ENCODE assay signal across 8 mouse cellular contexts in the genomic region with DNA sequence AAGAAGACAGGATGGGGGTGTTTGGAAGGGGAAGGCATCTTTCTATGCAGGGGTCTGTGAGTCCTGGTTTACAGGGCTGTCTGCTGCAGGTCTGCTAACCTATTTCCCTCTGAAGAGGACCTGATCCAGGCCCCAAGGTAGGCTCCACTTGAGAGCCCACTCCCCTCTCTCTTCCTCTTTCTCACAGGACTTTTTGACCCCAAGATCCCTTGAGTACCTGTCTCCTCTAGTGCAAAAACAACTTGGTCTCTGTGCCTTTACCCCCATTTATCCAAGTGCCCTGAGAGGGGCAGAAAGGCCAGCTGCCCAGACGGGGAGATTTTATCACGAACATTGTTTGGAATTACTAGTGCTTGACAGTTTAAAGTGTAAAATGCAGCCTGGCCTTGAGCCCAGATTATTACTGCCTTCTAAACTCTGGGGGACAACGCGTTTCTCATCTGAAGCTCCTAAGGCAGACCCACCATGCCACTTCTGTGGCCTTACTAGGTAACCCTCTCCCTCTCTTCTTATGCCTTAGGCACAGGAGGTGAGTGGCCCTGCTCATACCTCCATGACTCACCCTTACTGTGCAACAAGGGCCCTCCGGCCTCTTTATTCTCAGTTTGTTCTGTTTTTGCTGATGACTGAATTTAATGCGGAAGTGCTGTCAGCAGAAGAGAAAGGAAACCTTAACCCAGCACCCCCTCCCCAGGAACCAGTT.
DNase-seq lines count a peak whose midpoint lies in the region; ATAC-seq and TF ChIP-seq lines count a peak whose summit lies in the region.

No protein-coding gene starts in this region.

- no peaks in the 10 kb centered on the region for H3K79me2 ChIP-seq in myocyte (ENCODE audit: control insufficient read depth, insufficient read depth)

- WGBS in hindbrain, embryonic 13.5 days = 73% methylated on average over 6 of the region's 6 CpGs
- WGBS in limb, embryonic 15.5 days = 29% methylated on average over 6 of the region's 6 CpGs

- H3K4me2 ChIP-seq in hindbrain, embryonic 13.5 days = no peak overlapping the region
- no peak overlapping the region for H3K4me2 ChIP-seq in limb, embryonic 15.5 days
- H3K4me2 ChIP-seq in myocyte (ENCODE audit: low read depth) = peak overlapping the region; percentile 16

- TF ChIP-seq POLR2A in myocyte (IDR thresholded peaks at IDR 0.05; ENCODE audit: insufficient read length, low read depth) = no peak

- H3K36me3 ChIP-seq in hindbrain, embryonic 13.5 days = no peaks in the 10 kb centered on the region
- H3K36me3 ChIP-seq in limb, embryonic 15.5 days = no peaks in the 10 kb centered on the region
- H3K36me3 ChIP-seq in myocyte (ENCODE audit: control insufficient read depth, insufficient read depth) = no peaks in the 10 kb centered on the region

- H3ac ChIP-seq in myocyte (ENCODE audit: control insufficient read depth, insufficient read length) = no peak overlapping the region

- H3K27me3 ChIP-seq in hindbrain, embryonic 13.5 days = no peaks in the 10 kb centered on the region
- no peaks in the 10 kb centered on the region for H3K27me3 ChIP-seq in limb, embryonic 15.5 days
- no peaks in the 10 kb centered on the region for H3K27me3 ChIP-seq in myocyte (ENCODE audit: control insufficient read depth, insufficient read depth, insufficient read length)

- H3K4me3 ChIP-seq in hindbrain, embryonic 13.5 days = no peak overlapping the region
- H3K4me3 ChIP-seq in limb, embryonic 15.5 days = no peak overlapping the region
- no peak overlapping the region for H3K4me3 ChIP-seq in myocyte

- no peak for ATAC-seq in hindbrain, embryonic 13.5 days (ENCODE audit: low FRiP score)
- no peak for ATAC-seq in limb, embryonic 15.5 days (ENCODE audit: insufficient number of reproducible peaks, low FRiP score, low TSS enrichment, low read depth)

- DNase-seq in 416B (ENCODE audit: low read depth) (peak; percentile 79), adipocyte (ENCODE audit: low spot score) (peak; percentile 23)
- no peak for DNase-seq in layer of hippocampus, adult 18-20 months (ENCODE audit: low spot score in 2 of 2)
- no peak for DNase-seq in left cerebral cortex, adult 18-20 months (ENCODE audit: low spot score in 2 of 2)
- no peak for DNase-seq in layer of hippocampus, adult 9-11 months

- peaks cover 46% of the 10 kb centered on the region for H3K4me1 ChIP-seq in hindbrain, embryonic 13.5 days (replicated peaks)
- H3K4me1 ChIP-seq in limb, embryonic 15.5 days = peaks cover 63% of the 10 kb centered on the region

- H3K27ac ChIP-seq in hindbrain, embryonic 13.5 days = peak overlapping the region; percentile 97
- peak overlapping the region; percentile 96 for H3K27ac ChIP-seq in limb, embryonic 15.5 days

- no peaks in the 10 kb centered on the region for H3K9me3 ChIP-seq in hindbrain, embryonic 13.5 days
- no peaks in the 10 kb centered on the region for H3K9me3 ChIP-seq in limb, embryonic 15.5 days

- no peak overlapping the region for H3K9ac ChIP-seq in hindbrain, embryonic 13.5 days
- no peak overlapping the region for H3K9ac ChIP-seq in limb, embryonic 15.5 days

TF ChIP-seq in myocyte, 11 proteins besides CTCF, POLR2A, EP300 and RAD21:
- no peak for TF ChIP-seq MYOG (IDR thresholded peaks at IDR 0.05; ENCODE audit: control insufficient read depth in 1 of 3, insufficient read depth in 1 of 3, insufficient read length in 2 of 3, low read depth in 2 of 3)
- TF ChIP-seq REST (IDR thresholded peaks at IDR 0.05; ENCODE audit: insufficient read depth, insufficient read length) = no peak
- TF ChIP-seq TCF12 (IDR thresholded peaks at IDR 0.05; ENCODE audit: insufficient read depth, poor library complexity, severe bottlenecking) = no peak
- TF ChIP-seq E2F4 (IDR thresholded peaks at IDR 0.05; ENCODE audit: insufficient read depth) = no peak
- TF ChIP-seq USF1 (IDR thresholded peaks at IDR 0.05; ENCODE audit: low read depth) = no peak
- TF ChIP-seq MAX (IDR thresholded peaks at IDR 0.05; ENCODE audit: low read depth) = no peak
- no peak for TF ChIP-seq MYOD1 (IDR thresholded peaks at IDR 0.05; ENCODE audit: control insufficient read depth in 1 of 3, insufficient read length in 2 of 3, low read depth in 2 of 3)
- no peak for TF ChIP-seq SRF (IDR thresholded peaks at IDR 0.05; ENCODE audit: control insufficient read depth, insufficient read length, low read depth)
- TF ChIP-seq CEBPB (IDR thresholded peaks at IDR 0.05; ENCODE audit: insufficient read depth, poor library complexity, severe bottlenecking) = no peak
- no peak for TF ChIP-seq POLR2AphosphoS2 (IDR thresholded peaks at IDR 0.05; ENCODE audit: insufficient read length, low read depth)
- no peak for TF ChIP-seq TCF3 (IDR thresholded peaks at IDR 0.05; ENCODE audit: insufficient read length, low read depth)

Comparison
In these comparisons a context has a peak if more than half of its experiments do, and no peak if none do; other contexts are left out.
1. DNase-seq: peak in 416B (single experiment) and adipocyte (single experiment); none in layer of hippocampus, adult 18-20 months (0 of 2), left cerebral cortex, adult 18-20 months (0 of 2) and layer of hippocampus, adult 9-11 months (single experiment).